Mouse (Mus musculus) left cerebral cortex, adult 2 months (tissue): ENCODE measurements around the gene Leo1. TPM values are rescaled to one million over a fixed set of nuclear protein-coding genes. Genes with fewer than 3 reads are reported as not detected.
A peak's percentile ranks its signal among the peaks of the same experiment; 100 is the strongest.
"Not testable (repeated sequence)": the region's sequence is repeated elsewhere in the genome, so short reads cannot be mapped to it uniquely, and the experiment has no call there.

Experiments used
- DNase-seq, 2 experiments: peaks; one replicate each; pipeline ENCODE4 v3.0.0; 2021 to 2022; ENCODE audit warnings: low spot score in 2 of 2, mixed read lengths in 1 of 2; ENCODE audit errors: extremely low spot score in 1 of 2
- H3K27ac ChIP-seq: fragments of 200-600 bp; 2 replicates; pipeline ENCODE4 v1.8.1; 2022
- H3K4me3 ChIP-seq: fragments of 200-600 bp; 2 replicates; pipeline ENCODE4 v1.8.1; 2022
- CTCF ChIP-seq: fragments of 200-600 bp; IDR thresholded peaks from 2 replicates; pipeline ENCODE4 v1.8.1; 2022; ENCODE audit warnings: antibody characterized with exemption, mild to moderate bottlenecking, moderate library complexity
- intact Hi-C: fragments of 180-260 bp; cut with DNase I; formaldehyde crosslinking; loops from one replicate; pipeline ENCODE4 v1.15.1; 2025
- total RNA-seq, 2 experiments: library from RNA; stranded (reverse); gene quantifications; 2 replicates each; pipeline ENCODE4 v1.2.3; 2021

The Leo1 gene
- total RNA-seq, 2 experiments from 2014 or later = 29.8 to 29.9 TPM

DNA sequence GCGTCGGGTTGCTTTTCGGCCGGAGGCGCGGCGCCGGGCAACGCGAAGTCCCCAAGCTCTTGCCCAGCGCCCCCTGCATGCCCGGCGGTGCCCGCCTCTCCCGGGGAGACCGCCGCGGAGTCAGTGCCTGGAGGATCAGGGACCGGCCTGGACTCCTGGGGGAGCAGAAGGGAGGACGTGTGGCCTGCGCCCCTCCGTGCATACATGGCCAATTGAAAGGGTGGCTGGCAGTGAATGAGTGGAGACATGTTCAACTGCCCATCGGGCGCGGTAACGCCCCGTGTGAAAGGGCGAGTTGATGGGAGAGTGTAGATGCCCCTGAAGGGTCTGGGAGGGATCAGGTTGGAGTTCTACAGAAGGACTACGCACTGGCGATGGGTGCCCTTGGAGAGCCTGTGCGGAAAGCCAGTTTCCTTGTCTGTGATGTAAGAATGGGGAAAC is 387 bp downstream of the Leo1 start:
- Histone ChIP-seq H3K27ac (peak overlapping the region; percentile 92), H3K4me3 (peak overlapping the region; percentile 80)
- peak; percentile 42 for TF ChIP-seq CTCF
- intact Hi-C loops = loop anchor here (1.0 to 10.0 kb wide), 3 partner anchors 32 to 407 kb away; partner anchors contain the start of gene Arpp19
- DNase-seq = no peak

DNA sequence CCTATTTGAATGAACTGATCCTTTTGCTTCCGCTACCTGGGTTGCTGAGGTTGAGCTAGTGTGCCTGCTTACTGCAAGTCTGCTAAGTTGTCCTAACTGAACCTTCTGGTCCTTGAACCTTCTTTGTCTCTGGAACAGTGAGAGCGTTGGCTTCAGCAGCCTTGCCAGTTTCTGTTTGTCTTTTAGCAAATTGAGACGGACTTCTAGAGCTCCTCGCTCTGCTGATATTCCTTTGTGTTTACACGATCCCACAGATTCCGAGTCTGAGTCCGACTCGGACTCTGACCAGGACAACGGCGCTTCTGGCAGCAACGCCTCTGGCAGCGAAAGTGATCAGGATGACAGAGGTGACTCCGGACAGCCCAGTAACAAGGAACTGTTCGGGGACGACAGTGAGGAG is 3.7 kb downstream of the Leo1 start:
- TF ChIP-seq CTCF = no peak
- intact Hi-C loops = loop anchor here (10.0 kb wide), 1 partner anchor 410 kb away; the partner anchor contains the start of gene Arpp19
- H3K27ac ChIP-seq = no peak overlapping the region
- no peak for DNase-seq
- no peak overlapping the region for H3K4me3 ChIP-seq

DNA sequence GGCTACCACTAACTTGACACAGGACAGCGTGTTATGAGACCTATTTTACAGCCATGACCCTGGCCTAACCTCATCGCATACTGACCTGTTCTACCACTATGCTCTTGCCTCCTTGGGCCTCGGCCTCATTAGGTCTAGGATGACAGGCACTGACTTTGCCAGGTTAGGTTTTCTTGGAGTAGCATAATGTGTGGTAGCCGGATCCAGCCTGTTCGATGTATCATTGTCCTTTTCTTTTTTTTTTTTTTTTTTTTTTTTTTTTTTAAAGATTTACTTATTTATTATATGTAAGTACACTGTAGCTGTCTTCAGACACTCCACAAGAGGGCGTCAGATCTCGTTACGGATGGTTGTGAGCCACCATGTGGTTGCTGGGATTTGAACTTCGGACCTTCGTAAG is 5.2 kb downstream of the Leo1 start:
- intact Hi-C loops = loop anchor here (10.0 kb wide), 1 partner anchor 412 kb away; the partner anchor contains the start of gene Arpp19
- H3K4me3 ChIP-seq, H3K27ac ChIP-seq: not testable (repeated sequence)

DNA sequence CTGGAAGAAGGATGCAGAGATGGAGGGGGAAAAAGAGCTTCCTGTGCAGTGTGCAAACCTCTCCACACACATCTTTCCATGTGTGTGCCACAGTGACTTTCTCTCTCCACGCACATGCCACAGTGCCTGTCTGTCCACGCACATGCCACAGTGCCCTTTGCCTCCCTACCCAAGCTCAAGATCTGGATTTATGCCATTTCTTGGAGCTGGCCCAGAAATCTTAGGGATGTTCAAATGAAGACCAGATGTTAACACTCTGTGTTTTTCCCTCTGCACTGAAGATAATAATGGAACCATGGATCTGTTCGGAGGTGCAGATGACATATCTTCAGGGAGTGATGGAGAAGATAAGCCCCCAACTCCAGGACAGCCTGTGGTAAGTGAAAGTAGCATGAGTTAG is 6.7 kb downstream of the Leo1 start:
- Histone ChIP-seq H3K27ac (no peak overlapping the region), H3K4me3 (no peak overlapping the region)
- no peak for DNase-seq
- intact Hi-C loops = loop anchor here (10.0 kb wide), 1 partner anchor 413 kb away; the partner anchor contains the start of gene Arpp19
- no peak for TF ChIP-seq CTCF

More for the DNA sequence above, 5.2 kb downstream of the Leo1 start:
- not testable (repeated sequence) for DNase-seq

DNA sequence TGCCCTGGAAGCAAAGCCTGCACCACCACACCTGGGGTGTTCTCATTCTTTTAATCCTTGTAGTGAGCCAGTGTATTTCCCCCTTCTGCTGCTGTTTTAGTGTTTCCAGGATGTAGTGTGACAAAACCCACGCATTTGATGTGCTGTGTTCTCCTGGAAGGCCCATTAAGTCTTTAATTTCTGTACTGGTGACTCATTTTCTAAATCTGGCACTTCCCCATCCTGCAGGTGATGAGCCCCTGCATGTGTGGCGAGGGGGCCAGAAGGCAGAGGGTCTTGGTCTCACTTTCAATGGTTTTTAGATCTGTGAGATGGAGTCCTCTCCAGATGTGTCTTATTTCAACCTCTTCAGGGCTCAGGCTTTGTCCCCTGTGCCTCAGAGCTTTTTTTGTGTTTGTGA is 12.7 kb downstream of the Leo1 start:
- H3K4me3 ChIP-seq = no peak overlapping the region
- DNase-seq = no peak
- TF ChIP-seq CTCF = no peak
- intact Hi-C loops = no loop called here
- H3K27ac ChIP-seq = no peak overlapping the region

DNA sequence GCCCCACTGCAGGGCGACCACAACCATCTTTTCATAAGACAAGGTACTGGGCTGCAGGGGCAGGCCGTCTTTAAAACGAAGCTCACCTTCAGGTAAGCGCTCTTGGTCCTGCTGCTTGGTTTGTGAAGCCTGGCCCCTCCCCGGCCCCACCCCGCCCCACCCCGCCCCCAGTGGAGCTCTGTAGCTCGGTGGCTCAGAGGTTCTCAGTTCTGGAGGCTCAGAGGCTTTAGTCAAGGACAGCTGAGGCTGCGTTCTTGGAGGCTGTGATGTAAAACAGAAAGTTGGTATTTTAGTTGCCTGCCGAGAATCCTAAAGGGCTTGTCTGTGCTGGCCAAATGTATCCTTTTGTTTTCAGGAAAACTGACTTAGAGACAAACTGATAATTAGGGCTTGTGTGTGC is 14.4 kb downstream of the Leo1 start:
- no peak for DNase-seq
- intact Hi-C loops = loop anchor here (5.0 kb wide), 1 partner anchor 127 kb away; no protein-coding TSS in a partner anchor

DNA sequence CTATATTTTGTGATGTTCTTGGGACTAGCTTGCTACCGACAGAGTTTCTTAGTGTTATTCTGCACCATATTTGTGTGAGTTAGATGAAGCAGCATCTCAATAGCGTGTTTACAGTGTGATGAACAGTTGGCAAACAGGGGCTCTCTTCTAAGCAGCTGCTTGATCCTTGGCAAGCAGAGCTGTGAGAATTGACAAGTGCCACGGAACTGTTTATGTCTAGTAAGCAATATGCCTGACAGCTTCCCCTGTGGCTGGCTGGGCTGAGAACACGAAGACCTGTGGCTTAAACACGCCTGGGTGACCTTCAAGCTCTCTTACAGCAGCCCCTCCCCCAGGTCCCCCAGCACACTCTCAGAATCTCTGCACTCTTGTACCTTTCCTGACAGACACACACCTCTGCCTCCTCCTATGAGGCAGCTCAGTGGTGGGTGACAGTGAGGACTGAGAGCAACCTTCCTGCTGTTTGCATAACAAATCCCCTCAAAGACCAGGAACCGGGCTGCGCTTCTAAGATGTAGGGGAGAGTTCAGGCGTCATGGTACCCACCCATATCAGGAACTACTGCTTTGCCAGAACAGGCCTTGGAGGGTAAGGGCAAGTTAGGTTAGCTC is 21.8 kb downstream of the Leo1 start:
- Histone ChIP-seq H3K4me3 (no peak overlapping the region), H3K27ac (no peak overlapping the region)
- DNase-seq = no peak
- TF ChIP-seq CTCF = no peak
- intact Hi-C loops = no loop called here

More for the DNA sequence above, 14.4 kb downstream of the Leo1 start:
- no peak for TF ChIP-seq CTCF
- H3K27ac ChIP-seq = no peak overlapping the region
- H3K4me3 ChIP-seq = no peak overlapping the region

DNA sequence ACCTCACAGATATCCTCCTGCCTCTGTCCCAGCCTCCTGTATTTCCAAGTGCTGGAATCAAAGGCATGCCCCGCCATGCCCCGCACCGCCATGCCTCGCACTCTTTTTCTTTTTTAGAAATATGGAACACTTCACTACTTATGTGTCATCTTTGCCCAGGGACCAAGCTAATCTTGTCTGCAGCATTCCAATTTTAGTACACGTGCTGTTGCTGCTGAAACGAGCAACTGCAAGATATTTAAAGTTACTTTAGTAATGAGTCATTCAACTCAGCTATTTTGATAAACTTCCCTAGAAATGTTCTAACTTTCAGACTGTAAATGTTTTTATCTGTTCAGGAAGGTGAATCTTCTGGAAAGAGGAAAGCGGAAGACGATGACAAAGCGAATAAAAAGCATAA is 24.5 kb downstream of the Leo1 start:
- Histone ChIP-seq H3K4me3 (no peak overlapping the region), H3K27ac (no peak overlapping the region)
- TF ChIP-seq CTCF = no peak
- no peak for DNase-seq
- intact Hi-C loops = loop anchor here (5.0 kb wide), 1 partner anchor 46 kb away; no protein-coding TSS in a partner anchor

DNA sequence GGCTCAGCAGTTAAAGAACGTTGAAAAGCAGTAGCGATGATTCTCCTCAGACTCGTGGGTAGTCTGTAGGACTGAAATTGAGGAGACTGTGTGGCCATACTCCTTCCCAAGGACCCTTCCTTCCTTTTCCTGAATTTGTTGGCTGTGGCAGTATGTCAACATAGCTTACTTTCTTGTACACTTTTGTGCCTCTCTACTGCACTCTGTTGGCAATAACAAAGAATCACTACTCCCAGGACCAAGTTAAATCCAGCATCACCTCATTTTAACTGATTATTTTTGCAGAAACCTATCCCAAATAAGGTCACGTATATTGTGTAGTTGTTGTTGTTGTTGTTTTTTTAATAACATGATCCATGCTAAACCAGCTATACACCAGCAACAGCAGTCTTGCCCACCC is 25.3 kb downstream of the Leo1 start:
- intact Hi-C loops = loop anchor here (5.0 kb wide), 1 partner anchor 46 kb away; no protein-coding TSS in a partner anchor
- peak; percentile 39 for TF ChIP-seq CTCF
- Histone ChIP-seq H3K27ac (no peak overlapping the region), H3K4me3 (no peak overlapping the region)
- no peak for DNase-seq

DNA sequence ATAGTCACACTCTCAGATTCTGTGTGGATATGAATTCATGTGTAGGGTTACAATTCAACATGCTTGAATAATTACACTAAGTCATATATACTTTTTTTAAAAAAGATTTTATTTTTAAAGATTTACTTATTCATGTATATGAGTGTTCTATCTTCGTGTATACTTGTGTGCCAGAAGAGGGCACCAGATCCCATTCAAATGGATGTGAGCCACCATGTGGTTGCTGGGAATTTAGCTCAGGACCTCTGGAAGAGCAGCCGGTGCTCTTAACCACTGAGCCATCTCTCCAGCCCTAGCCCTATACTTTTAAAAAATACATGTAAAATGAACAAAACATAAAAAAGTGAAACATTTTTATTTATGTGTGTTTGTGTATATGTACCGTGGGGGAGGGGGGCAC is 26.3 kb downstream of the Leo1 start:
- no peak overlapping the region for H3K27ac ChIP-seq
- peak; percentile 4; the same call in 1 of the 2 replicates for TF ChIP-seq CTCF
- DNase-seq = no peak
- H3K4me3 ChIP-seq = no peak overlapping the region
- intact Hi-C loops = loop anchor here (5.0 kb wide), 1 partner anchor 45 kb away; no protein-coding TSS in a partner anchor

DNA sequence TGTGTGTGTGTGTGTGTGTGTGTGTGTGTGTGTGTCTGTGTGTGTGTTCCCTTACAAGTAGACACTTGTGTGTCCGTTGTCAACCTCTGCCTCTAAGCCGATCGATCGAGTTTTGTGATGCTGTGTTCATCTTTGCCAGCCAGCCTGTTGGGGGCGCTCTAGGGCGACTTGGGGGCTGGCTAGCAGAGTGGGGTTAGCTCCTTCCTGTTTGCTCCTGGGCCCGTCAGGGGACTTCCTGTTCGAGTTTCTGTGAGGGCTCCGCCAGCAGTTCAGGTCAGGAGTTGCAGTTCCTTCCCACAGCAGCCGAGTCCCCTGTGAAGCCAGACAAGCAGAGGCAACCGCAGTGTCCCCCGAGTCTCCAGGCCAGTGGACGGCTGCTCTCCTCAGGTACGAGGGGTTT is 27.0 kb downstream of the Leo1 start:
- intact Hi-C loops = loop anchor here (5.0 kb wide), 1 partner anchor 44 kb away; no protein-coding TSS in a partner anchor
- TF ChIP-seq CTCF = peak; percentile 16
- no peak for DNase-seq
- no peak overlapping the region for H3K27ac ChIP-seq
- H3K4me3 ChIP-seq = no peak overlapping the region

DNA sequence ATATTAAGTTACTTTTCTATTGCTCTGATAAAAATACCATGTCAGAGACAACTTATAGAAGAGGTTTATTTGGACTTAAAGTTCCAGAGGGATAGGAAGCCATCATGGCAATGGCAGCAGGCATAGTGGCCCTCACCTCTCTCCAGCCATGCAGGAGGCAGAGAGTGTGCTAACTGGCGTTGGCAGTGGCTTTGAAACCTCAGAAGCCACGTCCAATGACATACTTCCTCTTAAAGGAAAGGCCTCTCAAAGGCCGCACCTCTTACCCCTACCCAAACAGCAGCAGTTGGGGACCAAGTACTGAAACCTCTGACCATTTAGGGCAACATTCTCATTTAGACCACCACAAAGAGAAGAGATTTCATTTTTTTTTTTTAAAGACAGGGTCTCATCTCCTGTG is 35.9 kb downstream of the Leo1 start:
- H3K4me3 ChIP-seq = no peak overlapping the region
- DNase-seq = no peak
- no peak for TF ChIP-seq CTCF
- intact Hi-C loops = no loop called here
- H3K27ac ChIP-seq = no peak overlapping the region

DNA sequence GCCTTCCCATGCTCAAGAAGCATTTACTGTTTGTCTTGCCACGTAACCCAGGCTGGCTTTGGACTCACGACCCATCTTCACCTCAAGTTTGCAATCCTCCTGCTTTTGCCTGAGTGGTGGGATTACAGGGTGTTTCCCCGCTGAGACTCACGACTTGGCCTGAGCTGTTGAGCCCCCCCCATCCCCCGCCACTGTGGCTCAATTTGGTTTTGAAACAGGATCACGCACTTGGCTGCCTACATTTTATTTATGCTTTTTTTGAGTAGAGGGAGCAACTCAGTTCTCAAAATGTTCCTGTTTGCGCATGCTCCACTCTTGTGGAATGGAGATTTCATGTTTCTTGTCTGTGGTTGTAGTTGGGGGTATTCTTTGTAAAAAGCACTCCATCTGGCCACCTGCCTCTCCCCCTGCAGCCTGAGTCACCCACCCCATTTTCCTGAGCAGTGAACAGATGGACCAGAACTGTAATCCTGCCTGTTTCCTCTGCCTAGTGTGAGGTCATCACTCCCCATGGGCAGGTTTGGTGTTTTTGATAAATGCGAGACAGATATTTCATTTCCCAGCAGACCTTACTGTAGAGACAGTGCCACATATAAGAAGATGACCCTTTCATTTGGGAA is 37.9 kb downstream of the Leo1 start:
- intact Hi-C loops = no loop called here
- peak in 1 of 2 experiments; percentile 29 for DNase-seq
- no peak overlapping the region for H3K27ac ChIP-seq
- no peak for TF ChIP-seq CTCF
- H3K4me3 ChIP-seq = no peak overlapping the region
